Mouse (Mus musculus) CH12.LX (cell line): ENCODE data around the gene Map3k11. TPM values are rescaled to one million over a fixed set of nuclear protein-coding genes. Genes with fewer than 3 reads are reported as not detected.

Experiments
- DNase-seq: peaks from one replicate; pipeline ENCODE4 v3.0.0-alpha.2; 2013; ENCODE audit errors: extremely low read depth
- H3K27ac ChIP-seq: 2 replicates; pipeline ENCODE4 v1.5.1; 2012; ENCODE audit warnings: low read depth, mild to moderate bottlenecking, control low read depth, moderate library complexity; ENCODE audit not compliant: insufficient read depth
- H3K27me3 ChIP-seq: replicated peaks from 2 replicates; pipeline ENCODE3; 2012; ENCODE audit warnings: inconsistent platforms
- H3K36me3 ChIP-seq, 2 experiments: replicated peaks in 1 of 2; 2 replicates each; pipeline versions ENCODE3 to v1.6.1; 2012; ENCODE audit warnings: inconsistent platforms in 1 of 2, low read length in 1 of 2, mild to moderate bottlenecking in 1 of 2, mixed read lengths in 1 of 2, moderate library complexity in 1 of 2; ENCODE audit not compliant: control insufficient read depth in 1 of 2, insufficient read depth in 1 of 2
- H3K4me1 ChIP-seq, 2 experiments: 2 replicates each; pipeline ENCODE4 v1.6.1; 2012; ENCODE audit warnings: inconsistent platforms in 1 of 2, moderate library complexity in 1 of 2; ENCODE audit not compliant: insufficient read depth in 2 of 2, control insufficient read depth in 1 of 2
- H3K4me2 ChIP-seq: 2 replicates; pipeline ENCODE4 v1.6.1; 2012; ENCODE audit warnings: low read depth, mild to moderate bottlenecking, control low read depth; ENCODE audit not compliant: poor library complexity, insufficient read depth, severe bottlenecking
- H3K4me3 ChIP-seq, 3 experiments: fragments of 150-350 bp in 1 of 3; sonication (generic) in 1 of 3; replicated peaks in 1 of 3; 2 replicates each; pipeline versions ENCODE3 to v1.5.1; 2011 to 2012; ENCODE audit warnings: low read depth in 2 of 3, low read length in 2 of 3, mild to moderate bottlenecking in 2 of 3, moderate library complexity in 2 of 3, control low read depth in 1 of 3, improper control_type of control experiment in 1 of 3, inconsistent platforms in 1 of 3, mixed read lengths in 1 of 3; ENCODE audit not compliant: poor library complexity in 1 of 3
- H3K79me2 ChIP-seq: replicated peaks from 2 replicates; pipeline ENCODE4 v1.6.1; 2012; ENCODE audit warnings: mild to moderate bottlenecking, moderate library complexity; ENCODE audit not compliant: control insufficient read depth, poor library complexity, insufficient read depth, severe bottlenecking; ENCODE audit errors: extremely low read depth
- H3K9ac ChIP-seq: 2 replicates; pipeline ENCODE4 v1.6.1; 2012; ENCODE audit warnings: low read depth, mild to moderate bottlenecking, control low read depth, moderate library complexity; ENCODE audit not compliant: insufficient read depth
- H3K9me3 ChIP-seq: replicated peaks from 2 replicates; pipeline ENCODE3; 2012; ENCODE audit warnings: low read length, inconsistent platforms, mixed read lengths
- BHLHE40 ChIP-seq: IDR thresholded peaks from 2 replicates; pipeline ENCODE4 v1.6.1; 2011; ENCODE audit warnings: mild to moderate bottlenecking, low read depth, low read length, improper control_type of control experiment
- E2F4 ChIP-seq: IDR thresholded peaks from 2 replicates; pipeline ENCODE4 v1.6.1; 2011; ENCODE audit warnings: low read depth, low read length, improper control_type of control experiment; ENCODE audit not compliant: insufficient replicate concordance
- ELF1 ChIP-seq: IDR thresholded peaks from 2 replicates; pipeline ENCODE4 v1.6.1; 2014; ENCODE audit warnings: low read depth, mild to moderate bottlenecking, inconsistent platforms, low read length, improper control_type of control experiment
- EP300 ChIP-seq: IDR thresholded peaks from 2 replicates; pipeline ENCODE4 v1.6.1; 2011; ENCODE audit warnings: low read length, improper control_type of control experiment
- JUN ChIP-seq: IDR thresholded peaks from 2 replicates; pipeline ENCODE4 v1.6.1; 2011; ENCODE audit warnings: low read depth, mild to moderate bottlenecking, low read length, improper control_type of control experiment, moderate library complexity; ENCODE audit not compliant: insufficient read depth
- JUND ChIP-seq: conservative IDR thresholded peaks from 2 replicates; pipeline ENCODE4 v1.6.1; 2011; ENCODE audit warnings: low read depth, low read length, improper control_type of control experiment
- KAT2A ChIP-seq: IDR thresholded peaks from 2 replicates; pipeline ENCODE4 v1.6.1; 2012; ENCODE audit warnings: low read length, improper control_type of control experiment, inconsistent platforms; ENCODE audit not compliant: insufficient replicate concordance
- MAZ ChIP-seq: IDR thresholded peaks from 2 replicates; pipeline ENCODE4 v1.6.1; 2012; ENCODE audit warnings: low read depth, mild to moderate bottlenecking, inconsistent platforms, low read length, improper control_type of control experiment, moderate library complexity
- MEF2A ChIP-seq: IDR thresholded peaks from 2 replicates; pipeline ENCODE4 v1.6.1; 2014; ENCODE audit warnings: low read depth, mild to moderate bottlenecking, inconsistent platforms, low read length, improper control_type of control experiment, borderline replicate concordance
- MXI1 ChIP-seq: IDR thresholded peaks from 2 replicates; pipeline ENCODE4 v1.6.1; 2011; ENCODE audit warnings: mild to moderate bottlenecking, low read depth, low read length, improper control_type of control experiment
- MYC ChIP-seq: IDR thresholded peaks from 2 replicates; pipeline ENCODE4 v1.6.1; 2011; ENCODE audit warnings: low read depth, mild to moderate bottlenecking, improper control_type of control experiment, low read length
- NELFE ChIP-seq: IDR thresholded peaks from 2 replicates; pipeline ENCODE4 v1.6.1; 2011; ENCODE audit warnings: low read depth, low read length, improper control_type of control experiment
- NRF1 ChIP-seq: IDR thresholded peaks from 2 replicates; pipeline ENCODE4 v1.6.1; 2014; ENCODE audit warnings: low read depth, mild to moderate bottlenecking, inconsistent platforms, low read length, improper control_type of control experiment, moderate library complexity
- POLR2A ChIP-seq: IDR thresholded peaks from 2 replicates; pipeline ENCODE4 v1.6.1; 2011; ENCODE audit warnings: low read depth, mild to moderate bottlenecking, improper control_type of control experiment, low read length
- POLR2AphosphoS2 ChIP-seq: IDR thresholded peaks from 2 replicates; pipeline ENCODE4 v1.6.1; 2011; ENCODE audit warnings: low read depth, low read length, improper control_type of control experiment
- SIN3A ChIP-seq: IDR thresholded peaks from 2 replicates; pipeline ENCODE4 v1.6.1; 2012; ENCODE audit warnings: low read length, improper control_type of control experiment, inconsistent platforms
- SMC3 ChIP-seq: IDR thresholded peaks from 2 replicates; pipeline ENCODE4 v1.6.1; 2011; ENCODE audit warnings: low read depth, low read length, improper control_type of control experiment
- UBTF ChIP-seq: IDR thresholded peaks from 2 replicates; pipeline ENCODE4 v1.6.1; 2012; ENCODE audit warnings: low read depth, mild to moderate bottlenecking, inconsistent platforms, low read length, improper control_type of control experiment, moderate library complexity
- ZC3H11A ChIP-seq: IDR thresholded peaks from 2 replicates; pipeline ENCODE4 v1.6.1; 2012; ENCODE audit warnings: low read depth, mild to moderate bottlenecking, inconsistent platforms, low read length, improper control_type of control experiment
- ZMIZ1 ChIP-seq: IDR thresholded peaks from 2 replicates; pipeline ENCODE4 v1.6.1; 2012; ENCODE audit warnings: low read depth, mild to moderate bottlenecking, inconsistent platforms, low read length, improper control_type of control experiment
- ZNF384 ChIP-seq: IDR thresholded peaks from 2 replicates; pipeline ENCODE4 v1.6.1; 2012; ENCODE audit warnings: low read depth, low read length, improper control_type of control experiment, inconsistent platforms
- dilution Hi-C: fragments of 300-500 bp; cut with MboI; formaldehyde crosslinking; loops from 2 replicates; pipeline ENCODE4 v1.14.3; 2020; ENCODE audit warnings: low sequenced_read_pairs; ENCODE audit not compliant: extremely low pct_unique_long_range_greater_than_20kb, extremely low pct_ligation_motif_present
- in situ Hi-C: fragments of 300-500 bp; cut with MboI; formaldehyde crosslinking; loops from 3 replicates; pipeline ENCODE4 v1.14.3; 2019; ENCODE audit warnings: low sequenced_read_pairs, low pct_ligation_motif_present, low pct_unique_long_range_greater_than_20kb, mixed read lengths
- polyA plus RNA-seq: library from polyadenylated mRNA; unstranded; fragments of >175 nt; gene quantifications from 2 replicates; pipeline ENCODE4 v1.2.1, GENCODE M21; 2012; ENCODE audit warnings: low read depth; ENCODE audit not compliant: insufficient read length
- total RNA-seq, 2 experiments: library from RNA; depleted of rRNA; stranded (reverse); fragments of 300-350 nt in 1 of 2; fragments of >200 nt in 1 of 2; gene quantifications; 2 replicates each; pipeline ENCODE4 v1.2.3; 2012 to 2014

Map3k11 gene
- total and polyA plus RNA-seq, 3 experiments = 6.0 to 16.0 (median 13.5) TPM

DNA sequence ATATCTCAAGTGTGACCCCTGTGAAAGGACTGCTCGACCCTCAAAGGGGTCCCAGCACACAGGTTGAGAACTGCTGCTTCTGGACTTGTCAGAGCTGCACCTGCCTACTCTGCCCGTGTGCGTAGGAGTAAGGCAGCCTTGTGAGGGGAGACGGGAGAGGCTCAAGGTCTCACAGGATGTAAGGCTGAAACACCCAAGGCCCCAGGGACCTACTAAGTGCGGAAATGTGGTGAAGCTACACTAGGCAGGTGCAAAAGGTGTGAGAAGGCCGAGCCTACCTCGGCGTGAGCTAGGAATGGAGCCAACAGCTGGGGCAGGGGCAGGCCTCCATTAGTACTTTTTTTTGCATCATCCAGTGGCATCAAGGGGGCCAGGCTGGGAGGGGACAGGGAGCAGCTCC lies 26.2 kb upstream of the Map3k11 start (continued):
- TF ChIP-seq SMC3 (no peak), JUND (no peak), E2F4 (no peak), SIN3A (peak; percentile 37; the same call in 1 of the 2 replicates), EP300 (peak; percentile 62)
- TF ChIP-seq, all 38 proteins: peak for 6

DNA sequence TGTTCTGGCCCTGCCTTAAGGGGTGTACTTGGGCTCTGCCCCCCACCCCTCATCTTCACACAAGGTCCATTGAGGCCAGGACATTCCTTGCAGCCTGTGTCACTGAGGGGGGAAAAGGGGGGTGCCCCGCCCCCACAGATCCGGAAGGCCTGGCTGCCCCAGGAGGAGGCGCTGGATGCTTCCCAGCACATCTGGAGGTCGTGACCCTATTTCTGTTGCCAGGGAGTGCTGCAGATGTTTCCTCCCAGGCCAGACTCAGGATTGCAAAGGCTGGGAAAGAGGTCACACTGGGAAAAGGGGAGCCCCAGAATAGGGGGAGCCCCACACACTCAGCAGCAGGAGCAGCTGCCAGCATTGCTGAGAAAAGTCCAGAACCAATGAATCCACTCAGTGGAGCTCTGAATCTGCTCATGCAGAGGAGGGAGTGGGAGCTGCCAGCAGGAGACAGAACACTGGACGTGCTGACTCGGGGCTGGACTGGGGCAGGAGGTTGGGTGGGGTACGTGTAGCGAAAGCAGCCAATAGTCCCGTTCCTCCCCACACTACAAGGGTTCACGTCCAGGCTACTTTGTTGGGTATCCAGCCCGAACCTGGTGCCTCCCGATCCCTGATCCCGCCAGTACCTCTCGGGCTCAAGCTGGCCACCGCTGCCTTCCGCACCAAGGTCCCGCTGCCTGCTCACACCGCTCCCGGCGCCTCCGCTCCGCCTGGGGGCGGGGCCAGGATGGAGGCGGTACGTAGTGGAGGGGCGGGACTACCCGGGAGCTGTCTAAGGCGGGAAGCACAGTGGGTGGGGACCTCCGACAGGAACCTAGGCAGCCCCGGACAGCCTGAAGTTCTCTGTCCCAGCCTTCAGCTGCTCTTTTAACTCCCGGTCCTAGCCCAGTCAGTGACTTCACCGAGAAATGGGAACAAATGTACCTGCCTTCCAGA lies 25.3 kb upstream of the Map3k11 start, which contains the start of gene Sipa1:
TSS of gene Sipa1 (minus strand) at position 727 of the 933 bp plus-strand sequence.
- Histone ChIP-seq H3K79me2 (peaks cover 6% of the 10 kb centered on the region; the same call in 1 of the 2 replicates), H3K4me3 (peak within 1 kb of the TSS; percentile 62 to 94 (median 81)), H3K9ac (peak within 1 kb of the TSS; percentile 70), H3K27me3 (no peaks in the 10 kb centered on the region), H3K9me3 (no peaks in the 10 kb centered on the region)
- dilution Hi-C loops (no loop called here), in situ Hi-C loops (no loop called here)
- TF ChIP-seq NELFE (0 out of 2 replicates have a peak, but pooled peaks have one; percentile 61), NRF1 (no peak), POLR2A (peak; percentile 85), MEF2A (no peak), ZMIZ1 (peak; percentile 73; the same call in 1 of the 2 replicates), ELF1 (peak; percentile 55), MAZ (no peak), E2F4 (peak; percentile 56; the same call in 1 of the 2 replicates), POLR2AphosphoS2 (peak; percentile 86)
- TF ChIP-seq, all 38 proteins: peak for 6
- peak within 1 kb of the TSS; percentile 81 for H3K4me2 ChIP-seq
- peaks cover 42 to 61% of the 10 kb centered on the region in 2 experiments for H3K36me3 ChIP-seq
- peak within 1 kb of the TSS; percentile 39 for H3K27ac ChIP-seq
- DNase-seq = peak; percentile 89
- H3K4me1 ChIP-seq = peaks cover 14 to 36% of the 10 kb centered on the region in 2 experiments

DNA sequence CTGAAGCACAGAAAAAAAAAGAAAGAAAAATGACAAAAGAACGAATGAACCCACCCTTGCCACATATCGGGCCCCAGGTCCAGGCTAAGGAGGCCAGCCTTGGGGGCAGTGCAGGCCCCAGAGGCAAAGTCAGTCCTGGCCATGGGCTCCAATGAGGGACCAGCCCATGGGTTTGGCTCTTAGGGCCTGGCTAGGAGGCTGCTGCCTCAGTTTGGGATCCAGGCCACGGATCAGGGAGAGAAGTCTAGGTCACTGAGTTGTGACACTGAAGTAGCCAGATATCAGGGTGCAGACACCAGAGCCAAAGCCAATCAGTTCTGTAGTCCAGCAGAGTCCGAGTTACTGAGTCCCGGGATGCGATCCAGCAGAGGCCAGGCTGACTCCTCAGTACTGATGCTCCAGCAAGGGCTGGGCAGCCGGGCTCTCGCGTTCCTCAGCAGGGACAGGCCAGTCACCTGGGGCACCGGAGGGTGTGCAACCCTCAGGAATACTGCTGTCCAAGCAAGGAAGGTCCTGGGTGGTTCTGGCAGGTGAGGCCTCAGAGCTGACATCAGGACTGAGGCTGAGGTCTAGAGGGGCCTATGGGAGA lies 23.8 kb upstream of the Map3k11 start:
- no peak overlapping the region for H3K4me3 ChIP-seq
- no peaks in the 10 kb centered on the region for H3K27me3 ChIP-seq
- DNase-seq = no peak
- in situ Hi-C loops (no loop called here), dilution Hi-C loops (no loop called here)
- TF ChIP-seq ZNF384 (no peak), MYC (no peak), JUN (no peak), ZC3H11A (no peak), KAT2A (no peak), BHLHE40 (no peak), MXI1 (no peak), SIN3A (no peak), UBTF (no peak), SMC3 (no peak)
- H3K79me2 ChIP-seq = peaks cover 6% of the 10 kb centered on the region; the same call in 1 of the 2 replicates
- no peak overlapping the region for H3K4me2 ChIP-seq
- H3K9me3 ChIP-seq = no peaks in the 10 kb centered on the region
- peaks cover 14 to 36% of the 10 kb centered on the region in 2 experiments for H3K4me1 ChIP-seq
- no peak overlapping the region for H3K27ac ChIP-seq
- H3K9ac ChIP-seq = no peak overlapping the region
- H3K36me3 ChIP-seq = peaks cover 48 to 64% of the 10 kb centered on the region in 2 experiments
